Mouse (Mus musculus) hindbrain, embryonic 13.5 days (tissue): ENCODE results near the gene Slc11a2. TPM values are rescaled to one million over a fixed set of nuclear protein-coding genes. Genes with fewer than 3 reads are reported as not detected.
"Not testable (repeated sequence)": the region's sequence is repeated elsewhere in the genome, so short reads cannot be mapped to it uniquely, and the experiment has no call there.

Experiments used
- ATAC-seq: fragments of 200-750 bp; cut with Nextera tagmentation; 2 replicates; pipeline ENCODE4 v1.8.0; 2017; ENCODE audit warnings: moderate TSS enrichment; ENCODE audit not compliant: low FRiP score
- H3K27ac ChIP-seq: fragments of 300-500 bp; sonication (generic); 2 replicates; pipeline ENCODE4 v1.5.1; 2015; ENCODE audit warnings: inconsistent platforms, mild to moderate bottlenecking, moderate library complexity
- H3K27me3 ChIP-seq: fragments of 300-500 bp; sonication (generic); 2 replicates; pipeline ENCODE4 v1.6.1; 2015; ENCODE audit warnings: mild to moderate bottlenecking, inconsistent platforms
- H3K36me3 ChIP-seq: fragments of 300-500 bp; sonication (generic); 2 replicates; pipeline ENCODE4 v1.6.1; 2015; ENCODE audit warnings: mild to moderate bottlenecking, inconsistent platforms
- H3K4me1 ChIP-seq: fragments of 300-500 bp; sonication (generic); replicated peaks from 2 replicates; pipeline ENCODE4 v1.6.1; 2015; ENCODE audit warnings: inconsistent platforms
- H3K4me2 ChIP-seq: fragments of 300-500 bp; sonication (generic); 2 replicates; pipeline ENCODE4 v1.6.1; 2015; ENCODE audit warnings: inconsistent platforms, mild to moderate bottlenecking, moderate library complexity
- H3K4me3 ChIP-seq: fragments of 300-500 bp; sonication (generic); 2 replicates; pipeline ENCODE4 v1.5.1; 2015; ENCODE audit warnings: mild to moderate bottlenecking, inconsistent platforms
- H3K9ac ChIP-seq: fragments of 300-500 bp; sonication (generic); 2 replicates; pipeline ENCODE4 v1.6.1; 2015; ENCODE audit warnings: mild to moderate bottlenecking, inconsistent platforms
- H3K9me3 ChIP-seq: fragments of 300-500 bp; sonication (generic); 2 replicates; pipeline ENCODE4 v1.6.1; 2016; ENCODE audit warnings: inconsistent platforms
- WGBS: fragments of 180-500 bp; shearing (Covaris S2); methylation state at CpG from one replicate; pipeline ENCODE4 v1.1.7; 2015; 5-methylcytosine and 5-hydroxymethylcytosine counted together
- polyA plus RNA-seq: library from polyadenylated mRNA; unstranded; fragments of >200 nt; fragmentation: Nextera tagmentation; extraction: Ambion mirVana; gene quantifications from 2 replicates; pipeline ENCODE4 v1.2.1, GENCODE M21; 2015

Slc11a2 gene
- polyA plus RNA-seq, 1 experiment from 2014 or later: 23.8 TPM

DNA sequence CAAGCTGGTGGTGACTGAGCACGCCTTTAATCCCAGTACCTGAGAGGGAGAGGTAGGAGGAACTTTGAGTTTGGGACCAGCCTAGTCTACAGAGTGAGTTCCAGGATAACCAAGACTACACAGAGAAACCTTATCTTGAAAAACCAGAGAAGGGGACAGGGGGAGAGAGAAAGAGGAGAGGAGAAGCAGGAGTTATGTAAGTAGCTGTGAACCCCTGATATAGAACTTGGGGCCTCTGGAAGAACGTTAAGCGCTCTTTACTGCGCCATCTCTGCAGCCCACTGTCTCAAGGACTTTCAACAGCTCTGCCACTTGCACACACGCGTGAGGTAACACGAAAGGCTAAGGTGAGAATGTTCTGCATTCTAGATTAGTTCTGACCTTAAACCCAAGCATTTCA, 33.3 kb downstream of the Slc11a2 start:
- ATAC-seq: no peak
- Histone ChIP-seq H3K27me3 (no peaks in the 10 kb centered on the region), H3K4me1 (peaks cover 4% of the 10 kb centered on the region; the same call in 1 of the 2 replicates), H3K36me3 (peaks cover 38% of the 10 kb centered on the region), H3K27ac (no peak overlapping the region), H3K4me2 (no peak overlapping the region), H3K9ac (no peak overlapping the region), H3K9me3 (no peaks in the 10 kb centered on the region), H3K4me3 (no peak overlapping the region)
- WGBS: 95% methylated on average over 7 of the region's 7 CpGs

DNA sequence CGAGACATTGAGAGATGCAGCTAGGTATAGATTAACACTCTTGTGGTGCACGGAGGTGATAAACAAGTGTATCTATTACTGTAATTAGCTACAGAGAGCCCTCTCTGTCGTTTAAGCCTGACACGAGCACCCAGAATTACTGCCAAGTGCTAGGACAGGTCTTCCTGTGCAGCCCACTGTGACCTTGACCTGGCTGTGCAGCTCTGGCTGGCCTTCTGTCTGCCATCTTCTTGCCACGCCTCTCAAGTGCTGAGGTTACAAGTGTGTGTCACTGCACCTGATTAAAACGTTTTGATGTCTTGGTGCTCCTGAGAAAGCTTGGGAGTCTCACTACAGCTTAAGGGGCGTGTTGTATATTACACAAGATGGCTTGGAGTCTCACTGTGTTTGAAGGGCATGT, 33.8 kb downstream of the Slc11a2 start:
- Histone ChIP-seq H3K27me3 (no peaks in the 10 kb centered on the region), H3K9me3 (no peaks in the 10 kb centered on the region), H3K36me3 (peaks cover 32% of the 10 kb centered on the region), H3K4me3 (no peak overlapping the region), H3K27ac (no peak overlapping the region), H3K4me1 (peaks cover 4% of the 10 kb centered on the region; the same call in 1 of the 2 replicates), H3K9ac (no peak overlapping the region), H3K4me2 (no peak overlapping the region)
- 82% methylated on average over 7 of the region's 7 CpGs for WGBS
- ATAC-seq: no peak

DNA sequence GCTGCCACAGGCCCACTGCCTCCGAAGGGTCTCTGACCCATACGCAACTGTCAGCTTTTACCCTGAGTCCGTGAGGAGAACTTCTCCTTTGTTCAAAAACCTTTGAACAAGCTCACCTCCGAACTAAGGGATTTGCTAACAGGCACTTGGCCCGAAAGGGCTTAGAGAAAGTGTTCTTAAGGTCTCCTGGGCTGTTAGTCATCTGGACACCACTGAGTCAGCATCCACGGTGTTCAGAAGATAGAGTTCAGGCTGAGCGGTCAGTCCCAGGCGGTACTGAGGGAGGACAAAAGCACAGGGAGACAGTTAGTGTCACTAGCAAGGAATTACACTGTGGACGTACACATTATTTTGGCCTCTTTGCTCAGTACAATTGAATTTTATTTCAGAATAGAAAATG, 36.0 kb downstream of the Slc11a2 start:
- 64% methylated on average over 9 of the region's 9 CpGs for WGBS

DNA sequence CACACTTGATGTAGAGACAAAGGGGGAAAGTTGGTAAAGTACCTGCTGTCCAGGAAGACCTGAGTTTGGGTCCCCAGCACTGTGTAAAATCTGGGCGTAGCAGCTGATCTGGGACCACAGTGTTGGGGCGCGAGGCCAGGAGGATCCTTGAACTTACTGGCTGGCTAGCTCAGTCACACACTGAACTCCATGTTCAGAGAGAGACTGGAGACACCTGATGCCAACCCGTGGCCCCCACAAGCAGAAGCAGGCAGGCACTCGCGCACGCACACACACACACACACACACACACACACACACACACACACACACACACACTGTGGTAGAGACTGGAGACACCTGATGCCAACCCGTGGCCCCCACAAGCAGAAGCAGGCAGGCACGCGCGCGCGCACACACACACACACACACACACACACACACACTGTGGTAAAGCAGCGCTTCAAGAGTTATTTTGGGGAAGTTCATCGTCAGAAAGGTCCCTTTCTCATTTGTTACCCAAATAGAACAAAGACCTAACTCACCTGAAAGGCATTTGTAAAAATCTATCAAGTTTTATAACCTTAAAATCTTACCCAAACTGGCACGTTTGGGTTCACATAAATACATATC, 36.5 kb downstream of the Slc11a2 start:
- Histone ChIP-seq H3K4me3 (no peak overlapping the region), H3K4me1 (peaks cover 4% of the 10 kb centered on the region; the same call in 1 of the 2 replicates), H3K27me3 (no peaks in the 10 kb centered on the region), H3K9ac (no peak overlapping the region), H3K36me3 (peaks cover 5% of the 10 kb centered on the region), H3K9me3 (no peaks in the 10 kb centered on the region), H3K4me2 (no peak overlapping the region), H3K27ac (no peak overlapping the region)
- no peak for ATAC-seq
- 89% methylated on average over 16 of the region's 16 CpGs for WGBS

More for the DNA sequence above, 36.0 kb downstream of the Slc11a2 start:
- Histone ChIP-seq H3K4me1 (peaks cover 4% of the 10 kb centered on the region; the same call in 1 of the 2 replicates), H3K9me3 (no peaks in the 10 kb centered on the region), H3K4me2 (no peak overlapping the region), H3K27me3 (no peaks in the 10 kb centered on the region), H3K4me3 (no peak overlapping the region), H3K9ac (no peak overlapping the region), H3K27ac (no peak overlapping the region), H3K36me3 (peaks cover 11% of the 10 kb centered on the region)
- no peak for ATAC-seq

DNA sequence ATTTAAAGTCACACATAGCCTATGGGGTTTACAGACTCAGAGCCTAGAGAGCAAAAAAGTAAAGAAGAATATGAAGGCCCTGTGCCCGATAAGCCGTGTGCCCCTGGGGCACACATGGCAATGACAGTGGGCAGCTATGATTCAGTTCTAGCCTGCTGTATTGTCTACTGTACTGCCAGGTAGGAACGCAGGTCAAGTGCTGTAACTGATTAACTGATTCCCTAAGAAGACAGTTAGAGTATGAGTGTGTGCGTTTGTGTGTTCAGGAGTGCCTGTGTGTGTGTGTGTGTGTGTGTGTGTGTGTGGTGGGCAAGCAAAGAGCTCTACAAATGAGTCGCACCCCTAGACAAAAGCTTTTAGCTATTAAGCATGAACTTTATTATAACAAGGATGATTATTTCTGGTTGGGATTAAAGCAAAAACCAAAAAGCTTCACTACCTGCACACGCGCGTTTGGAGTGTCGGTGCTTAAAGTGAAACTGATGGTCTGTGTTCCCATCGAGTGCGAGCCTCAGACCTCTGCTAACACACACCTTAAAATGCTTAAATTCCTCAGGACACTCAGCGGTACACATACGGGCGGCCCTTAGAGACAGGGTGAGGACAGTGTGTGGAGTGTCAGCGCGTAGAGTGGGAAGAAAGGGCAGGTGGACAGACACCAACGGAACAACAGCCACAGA, 37.2 kb downstream of the Slc11a2 start:
- 95% methylated on average over 17 of the region's 17 CpGs for WGBS

DNA sequence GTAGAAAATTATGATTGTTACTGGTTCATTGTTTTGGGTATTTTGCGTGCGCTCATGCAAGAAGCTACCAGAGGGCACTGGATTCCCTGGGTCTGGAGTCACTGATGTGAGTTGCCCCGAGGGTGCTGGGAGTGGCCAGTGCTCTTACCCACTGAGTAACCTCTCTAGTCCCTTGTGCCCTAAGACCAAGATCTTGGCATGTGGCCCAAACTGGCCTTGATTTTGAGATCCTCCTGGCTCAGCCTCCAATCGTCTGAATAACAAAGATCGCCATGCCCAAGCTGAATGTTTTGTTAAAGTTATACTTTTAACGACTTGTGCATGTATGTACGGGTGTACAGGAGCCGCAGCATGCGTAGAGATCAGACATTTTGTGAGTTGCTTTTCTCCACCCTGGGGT, 39.2 kb downstream of the Slc11a2 start:
- Histone ChIP-seq H3K4me3 (no peak overlapping the region), H3K4me1 (peaks cover 4% of the 10 kb centered on the region; the same call in 1 of the 2 replicates), H3K4me2 (no peak overlapping the region), H3K27me3 (no peaks in the 10 kb centered on the region), H3K9me3 (no peaks in the 10 kb centered on the region), H3K9ac (no peak overlapping the region), H3K27ac (no peak overlapping the region), H3K36me3 (no peaks in the 10 kb centered on the region; the same call in 1 of the 2 replicates)
- ATAC-seq: no peak
- 94% methylated on average over 9 of the region's 9 CpGs for WGBS

More for the DNA sequence above, 37.2 kb downstream of the Slc11a2 start:
- Histone ChIP-seq H3K27me3 (no peaks in the 10 kb centered on the region), H3K9me3 (no peaks in the 10 kb centered on the region), H3K27ac (no peak overlapping the region), H3K4me2 (no peak overlapping the region), H3K4me1 (peaks cover 4% of the 10 kb centered on the region; the same call in 1 of the 2 replicates), H3K4me3 (no peak overlapping the region), H3K9ac (no peak overlapping the region), H3K36me3 (no peaks in the 10 kb centered on the region; the same call in 1 of the 2 replicates)
- ATAC-seq: no peak

DNA sequence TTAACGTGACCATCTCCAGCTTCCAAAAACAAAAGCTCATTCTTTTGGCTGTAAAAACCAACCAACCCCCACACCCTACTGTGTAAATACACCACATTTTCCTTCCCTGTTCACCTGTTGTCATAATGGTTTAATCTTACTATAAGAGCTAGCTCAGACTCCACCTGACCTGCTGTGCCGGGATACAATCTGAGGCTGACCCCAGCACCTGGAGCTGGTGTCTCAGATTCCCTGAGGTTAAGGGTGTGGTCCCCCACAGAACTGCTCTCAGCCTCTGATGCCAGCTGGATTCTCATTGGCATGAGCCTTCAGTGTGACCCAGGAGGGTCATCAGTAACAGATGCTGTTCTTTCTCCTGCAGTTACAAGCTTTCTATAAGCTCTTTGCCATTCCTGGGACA, 44.8 kb downstream of the Slc11a2 start:
- Histone ChIP-seq H3K4me2 (no peak overlapping the region), H3K27me3 (no peaks in the 10 kb centered on the region), H3K9ac (no peak overlapping the region), H3K9me3 (no peaks in the 10 kb centered on the region), H3K4me1 (no peaks in the 10 kb centered on the region), H3K4me3 (no peak overlapping the region), H3K27ac (no peak overlapping the region), H3K36me3 (no peaks in the 10 kb centered on the region)
- ATAC-seq: no peak
- WGBS: 68% methylated on average over 2 of the region's 2 CpGs

DNA sequence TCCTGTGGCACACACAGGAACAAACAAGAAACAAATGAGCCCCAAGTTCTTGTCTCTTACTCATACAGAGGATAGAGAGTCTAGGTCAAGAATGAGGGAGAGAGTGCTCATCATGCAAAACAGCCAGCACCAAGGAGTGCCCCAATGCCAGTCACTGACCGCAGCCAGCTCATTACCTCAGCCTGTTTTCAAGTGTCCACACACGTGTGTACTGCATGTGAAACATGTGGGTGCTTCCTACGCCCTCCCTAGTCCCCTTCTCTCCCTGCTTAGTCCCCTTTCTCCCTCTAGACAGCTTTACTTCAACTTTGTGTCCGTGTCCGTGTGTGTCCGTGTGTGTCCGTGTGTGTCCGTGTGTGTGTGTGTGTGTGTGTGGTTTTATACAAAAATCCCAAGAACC, 45.2 kb downstream of the Slc11a2 start:
- Histone ChIP-seq H3K27me3 (no peaks in the 10 kb centered on the region), H3K4me2 (no peak overlapping the region), H3K9ac (no peak overlapping the region), H3K27ac (no peak overlapping the region), H3K4me3 (no peak overlapping the region), H3K9me3 (no peaks in the 10 kb centered on the region), H3K36me3 (no peaks in the 10 kb centered on the region), H3K4me1 (no peaks in the 10 kb centered on the region)
- WGBS: 91% methylated on average over 8 of the region's 8 CpGs
- ATAC-seq: no peak

DNA sequence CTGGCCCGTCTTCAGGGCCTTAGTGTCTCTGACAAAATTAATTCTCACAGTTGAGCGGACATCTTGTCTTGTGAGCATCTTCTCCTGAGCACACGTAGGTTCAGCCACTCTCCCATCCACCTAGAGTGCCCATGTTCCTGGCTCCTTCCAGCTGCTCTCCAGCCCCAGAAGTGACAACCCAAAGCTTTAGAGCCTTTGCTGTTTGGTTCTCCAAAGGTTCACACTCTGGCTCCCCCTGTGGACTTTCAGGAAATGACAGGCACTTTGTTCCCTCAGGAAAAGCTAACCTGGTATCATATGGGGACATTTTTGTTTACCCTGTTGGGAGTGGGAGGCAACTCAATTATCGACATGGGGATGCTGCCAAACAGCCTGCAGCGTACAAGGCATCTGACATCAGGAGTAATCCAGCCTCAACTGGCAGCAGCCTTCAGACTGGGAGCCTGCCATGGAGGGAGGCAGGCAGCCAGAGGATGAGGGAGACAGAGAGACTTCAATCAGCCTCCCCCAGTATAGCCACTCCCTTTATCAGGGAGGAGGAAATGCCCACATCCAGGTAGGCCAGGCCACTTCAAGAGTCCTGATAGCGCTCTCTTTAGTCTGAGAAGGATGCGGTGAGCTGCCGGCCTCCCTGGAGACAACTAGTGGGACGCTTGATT, 46.9 kb downstream of the Slc11a2 start:
- H3K4me2 ChIP-seq, H3K36me3 ChIP-seq, H3K9me3 ChIP-seq, H3K4me3 ChIP-seq, H3K4me1 ChIP-seq, H3K27ac ChIP-seq, H3K9ac ChIP-seq, ATAC-seq, H3K27me3 ChIP-seq: not testable (repeated sequence)
- WGBS: 37% methylated on average over 4 of the region's 9 CpGs

DNA sequence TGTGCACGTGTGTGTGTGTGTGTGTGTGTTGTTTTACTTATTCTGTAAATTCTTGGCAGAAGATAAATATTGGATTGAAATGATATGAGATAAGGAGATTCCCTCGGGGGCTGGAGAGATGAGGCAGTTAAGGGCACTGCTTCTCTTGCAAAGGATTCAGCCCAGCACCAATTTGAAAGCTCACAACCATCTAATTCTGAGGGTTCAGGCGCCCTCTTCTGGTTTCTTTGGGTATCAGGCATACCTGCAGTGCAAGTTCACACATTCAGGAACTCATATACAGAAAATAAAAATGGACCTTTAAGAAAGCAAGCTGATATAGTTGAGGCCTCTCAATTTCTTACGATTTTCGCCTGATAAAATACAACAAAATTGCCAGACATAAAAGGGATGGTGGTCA, 49.8 kb downstream of the Slc11a2 start:
- H3K27ac ChIP-seq: no peak overlapping the region
- H3K4me2 ChIP-seq: no peak overlapping the region
- no peaks in the 10 kb centered on the region for H3K36me3 ChIP-seq
- H3K4me3 ChIP-seq: no peak overlapping the region
- ATAC-seq: no peak
- no peaks in the 10 kb centered on the region for H3K4me1 ChIP-seq
- no peak overlapping the region for H3K9ac ChIP-seq
- no peaks in the 10 kb centered on the region for H3K27me3 ChIP-seq
- 32% methylated on average over 5 of the region's 5 CpGs for WGBS
- H3K9me3 ChIP-seq: no peaks in the 10 kb centered on the region

DNA sequence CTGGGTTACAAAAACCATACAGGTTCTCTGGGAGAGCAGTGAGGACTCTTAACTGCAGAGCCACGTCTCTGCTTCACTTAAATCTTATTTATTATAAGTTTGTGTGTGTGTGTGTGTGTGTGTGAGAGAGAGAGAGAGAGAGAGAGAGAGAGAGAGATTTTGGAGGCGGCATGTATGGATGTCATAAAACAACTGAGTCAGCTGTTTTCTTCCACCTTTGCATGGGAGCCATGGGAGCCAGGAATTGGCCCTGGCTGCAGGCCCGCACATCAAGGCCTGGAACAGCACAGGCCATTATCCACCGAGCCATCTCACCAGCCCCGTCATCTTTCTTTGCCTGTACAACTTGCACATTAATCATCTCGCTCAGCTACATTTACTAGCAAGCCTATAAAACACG, 57.8 kb downstream of the Slc11a2 start:
- Histone ChIP-seq H3K9me3 (no peaks in the 10 kb centered on the region), H3K27me3 (no peaks in the 10 kb centered on the region), H3K4me3 (no peak overlapping the region), H3K4me1 (0 out of 2 replicates have a peak, but pooled peaks cover 6% of the 10 kb centered on the region), H3K9ac (no peak overlapping the region), H3K4me2 (no peak overlapping the region), H3K27ac (no peak overlapping the region), H3K36me3 (no peaks in the 10 kb centered on the region)
- ATAC-seq: no peak
- 67% methylated on average over 7 of the region's 7 CpGs for WGBS

DNA sequence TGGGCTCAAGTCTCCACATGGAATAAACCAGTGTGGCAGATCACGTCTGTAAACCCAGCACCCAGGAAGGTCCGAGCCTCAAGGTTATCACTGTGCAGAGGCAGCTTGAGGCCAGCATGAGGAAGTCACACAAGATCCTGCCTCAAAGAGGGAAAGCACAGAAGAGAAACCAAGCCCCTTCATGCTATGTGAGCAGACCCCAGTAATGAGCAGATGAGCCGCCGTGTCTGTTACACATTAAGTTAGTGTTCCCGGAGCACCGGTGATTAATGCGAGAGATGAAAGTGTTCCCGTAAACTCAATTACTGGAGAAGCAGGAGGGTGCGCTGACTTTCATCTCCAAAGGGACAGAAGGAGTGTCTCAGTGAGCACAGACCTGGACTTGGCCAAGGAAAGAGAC, 58.9 kb downstream of the Slc11a2 start:
- 52% methylated on average over 9 of the region's 9 CpGs for WGBS
- H3K27ac ChIP-seq: peak overlapping the region; percentile 48; the same call in 1 of the 2 replicates
- H3K4me1 ChIP-seq, H3K9me3 ChIP-seq, H3K27me3 ChIP-seq, H3K4me2 ChIP-seq, H3K36me3 ChIP-seq, H3K4me3 ChIP-seq, H3K9ac ChIP-seq, ATAC-seq: not testable (repeated sequence)
